Mouse (Mus musculus) ovary, postnatal 10 days (tissue): Measurements from ENCODE around the gene Spred2.

Experiments
- DNase-seq: peaks from one replicate; pipeline ENCODE4 v3.0.0; 2022; ENCODE audit warnings: low spot score

Gene Spred2

DNA sequence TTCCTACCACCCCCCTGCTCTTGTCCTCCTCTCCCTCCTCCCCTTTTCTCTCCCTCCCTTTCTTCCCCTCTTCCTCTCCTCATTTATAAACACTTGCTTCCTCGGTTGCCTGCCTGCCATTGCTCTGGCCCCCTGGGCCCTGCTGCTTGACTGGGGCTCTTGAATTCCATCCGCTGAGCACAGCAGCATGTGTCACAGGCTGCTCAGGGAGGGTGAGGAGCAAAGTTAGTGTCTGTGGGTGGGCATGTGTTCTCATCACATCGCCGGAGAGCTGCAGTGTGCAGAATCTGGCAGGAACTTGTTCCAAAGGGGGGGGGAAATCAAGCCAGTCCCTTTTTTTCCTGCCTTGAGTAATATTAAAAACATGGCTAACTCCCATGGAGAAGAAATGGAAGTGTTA lies 59.1 kb downstream of the Spred2 start:
- no peak for DNase-seq

DNA sequence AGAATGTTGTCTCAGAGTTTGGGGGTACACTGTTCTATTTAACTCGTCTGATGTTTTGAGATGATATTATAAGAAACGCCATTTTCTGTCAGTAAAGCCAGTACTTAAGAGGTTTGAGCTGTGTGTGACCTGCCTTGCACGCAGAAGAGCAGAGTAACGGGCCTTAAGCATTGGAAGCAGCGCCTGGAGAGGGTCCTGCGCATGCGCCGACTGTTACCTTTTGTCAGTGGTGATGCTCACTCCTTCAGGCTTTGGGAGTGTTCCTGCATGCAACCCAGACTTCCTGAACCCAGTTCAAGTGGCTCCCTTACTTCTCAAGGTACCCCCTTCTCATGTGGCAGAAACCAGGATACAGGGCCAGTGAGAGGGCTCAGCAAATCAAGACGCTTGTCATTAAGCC lies 59.9 kb downstream of the Spred2 start:
- DNase-seq = no peak

DNA sequence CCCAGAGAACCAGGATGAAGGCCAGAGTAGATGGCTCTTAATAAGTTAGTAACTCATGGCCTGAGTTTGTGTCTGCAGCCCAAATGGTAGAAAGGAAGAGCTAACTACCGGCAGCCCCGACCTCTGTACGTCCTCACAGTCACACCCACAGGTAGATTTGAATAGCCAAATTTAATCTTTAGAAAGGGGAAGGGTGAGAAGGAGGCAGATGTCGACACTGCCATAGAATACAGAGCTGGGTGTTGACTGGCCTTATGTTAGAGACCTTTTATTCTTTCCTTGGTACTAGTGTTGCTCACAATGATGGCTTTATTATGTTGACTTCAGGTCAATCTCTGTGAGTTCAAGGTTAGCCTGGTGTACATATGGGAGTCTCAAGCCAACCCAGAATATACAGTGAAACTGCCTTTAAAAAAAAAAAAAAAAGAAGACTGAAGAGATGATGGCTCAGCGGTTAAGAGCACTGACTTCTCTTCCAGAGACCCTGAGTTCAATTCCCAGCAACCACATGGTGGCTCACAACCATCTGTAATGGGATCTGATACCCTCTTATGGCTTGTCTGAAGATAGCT lies 61.2 kb downstream of the Spred2 start:
- DNase-seq = no peak

DNA sequence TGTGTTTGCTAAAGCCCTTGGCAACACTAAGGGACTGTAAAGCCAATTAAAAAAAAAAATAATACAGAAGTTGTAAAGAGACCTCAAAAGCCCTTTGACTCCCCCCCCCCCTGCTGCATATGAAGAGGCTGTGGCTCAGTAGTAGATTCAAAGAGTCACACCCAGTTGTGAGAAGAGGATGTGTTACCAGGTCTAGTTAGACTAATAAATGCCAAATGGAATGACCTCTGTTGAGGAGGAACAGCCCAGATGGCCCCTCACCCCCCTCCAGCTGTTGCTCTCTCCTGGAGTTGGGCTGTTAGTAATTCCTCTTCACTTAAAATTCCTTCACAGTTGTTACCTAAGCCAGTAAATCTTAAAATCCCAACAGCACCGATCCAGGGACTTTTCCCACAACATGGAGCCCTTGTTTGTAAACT lies 62.3 kb downstream of the Spred2 start:
- DNase-seq = no peak

DNA sequence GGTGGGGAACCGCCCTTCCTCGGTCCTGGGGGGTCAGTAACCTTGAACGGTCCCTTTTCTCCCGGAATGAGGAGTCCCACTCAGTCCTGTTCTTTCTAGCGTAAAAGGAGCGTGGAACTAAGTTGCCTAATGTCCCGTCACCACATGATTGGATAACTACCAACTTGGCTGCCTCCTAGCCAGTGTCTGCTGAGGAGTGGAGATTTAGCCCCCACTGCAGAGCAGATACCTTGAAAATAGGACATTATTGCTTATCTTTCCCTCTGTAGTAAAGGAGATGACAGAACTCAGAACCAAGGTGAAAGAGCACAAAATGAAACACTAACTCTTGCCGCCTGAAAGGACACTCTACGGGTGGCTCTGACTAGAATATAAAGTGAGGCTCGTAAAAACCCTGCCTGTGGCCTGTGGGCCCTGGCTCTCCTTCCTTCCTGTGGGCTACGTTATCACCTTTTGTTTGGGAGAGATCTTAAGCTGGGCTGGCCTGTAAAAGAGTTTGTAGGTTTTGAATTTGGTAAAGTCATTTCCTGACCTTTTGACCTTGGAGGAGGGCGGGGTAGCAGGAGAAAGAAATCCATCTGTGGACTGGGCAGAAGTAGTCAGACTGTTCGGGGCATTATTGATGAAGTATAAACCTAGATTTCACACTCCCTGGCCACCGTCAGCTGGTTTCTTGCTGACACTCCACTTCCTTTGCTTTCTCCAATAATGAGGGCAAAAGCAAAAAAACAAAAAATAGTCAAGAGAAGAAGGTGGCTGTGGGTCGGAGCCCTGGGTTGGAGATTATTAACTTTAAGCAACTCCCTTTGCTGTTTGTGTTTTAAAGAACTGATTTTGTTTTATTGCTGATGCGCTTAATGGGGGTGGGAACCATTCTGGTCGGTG lies 62.9 kb downstream of the Spred2 start:
- DNase-seq = no peak

DNA sequence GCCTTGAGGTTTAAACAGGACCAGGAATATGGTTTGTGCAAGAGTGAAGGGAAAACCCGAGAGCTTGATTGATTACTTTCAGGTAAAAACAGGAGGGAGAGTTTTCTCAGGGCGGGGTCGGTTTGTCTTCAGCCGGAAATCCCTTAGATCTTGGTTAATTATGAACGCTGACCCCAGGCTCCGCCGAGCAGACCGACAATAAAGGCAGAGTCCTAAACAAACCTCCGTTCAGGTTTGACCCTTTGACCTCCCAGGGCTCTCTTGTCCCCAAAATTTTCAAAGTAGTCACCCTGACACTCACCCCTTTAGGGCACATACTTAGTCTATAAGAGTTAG lies 63.5 kb downstream of the Spred2 start:
- no peak for DNase-seq

DNA sequence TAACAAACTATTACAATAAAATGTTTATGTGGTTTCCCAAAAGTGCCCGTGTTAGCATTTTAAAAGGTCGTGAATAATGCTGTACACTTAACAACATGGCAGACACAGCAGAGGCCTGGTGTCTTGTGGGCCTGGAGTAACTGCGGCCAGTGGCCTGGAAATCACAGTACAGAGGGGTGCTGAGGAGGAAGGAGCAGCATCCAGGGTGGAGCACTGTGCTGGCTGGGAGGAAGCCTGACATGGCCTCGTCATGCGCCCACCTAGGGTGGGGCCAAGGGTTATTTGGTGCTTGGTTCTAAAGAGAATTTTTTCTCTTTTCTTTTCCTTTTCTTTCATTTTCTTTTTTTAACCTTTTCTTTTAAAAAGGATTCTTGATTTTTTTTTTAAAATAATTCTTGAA lies 64.0 kb downstream of the Spred2 start:
- DNase-seq = no peak

DNA sequence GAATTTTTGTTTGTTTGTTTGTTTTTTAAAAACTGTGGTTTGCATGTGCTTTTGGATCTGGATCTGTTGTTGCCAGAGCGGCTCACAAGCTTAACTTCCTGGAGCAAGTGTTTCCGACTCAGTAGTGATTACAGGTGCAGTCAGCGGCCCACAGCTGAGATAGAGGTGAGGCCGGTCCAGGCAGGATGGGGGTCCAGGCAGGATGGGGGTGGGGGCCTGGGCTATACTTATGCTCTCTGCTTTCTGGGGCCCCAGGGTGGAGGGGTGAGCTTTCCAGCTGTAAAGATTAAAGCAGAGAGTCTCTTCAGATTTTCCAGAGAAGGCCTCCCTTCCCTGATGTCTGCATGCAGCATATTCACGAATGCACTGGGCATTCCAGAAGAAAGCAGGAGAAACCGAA lies 64.5 kb downstream of the Spred2 start:
- DNase-seq = no peak

DNA sequence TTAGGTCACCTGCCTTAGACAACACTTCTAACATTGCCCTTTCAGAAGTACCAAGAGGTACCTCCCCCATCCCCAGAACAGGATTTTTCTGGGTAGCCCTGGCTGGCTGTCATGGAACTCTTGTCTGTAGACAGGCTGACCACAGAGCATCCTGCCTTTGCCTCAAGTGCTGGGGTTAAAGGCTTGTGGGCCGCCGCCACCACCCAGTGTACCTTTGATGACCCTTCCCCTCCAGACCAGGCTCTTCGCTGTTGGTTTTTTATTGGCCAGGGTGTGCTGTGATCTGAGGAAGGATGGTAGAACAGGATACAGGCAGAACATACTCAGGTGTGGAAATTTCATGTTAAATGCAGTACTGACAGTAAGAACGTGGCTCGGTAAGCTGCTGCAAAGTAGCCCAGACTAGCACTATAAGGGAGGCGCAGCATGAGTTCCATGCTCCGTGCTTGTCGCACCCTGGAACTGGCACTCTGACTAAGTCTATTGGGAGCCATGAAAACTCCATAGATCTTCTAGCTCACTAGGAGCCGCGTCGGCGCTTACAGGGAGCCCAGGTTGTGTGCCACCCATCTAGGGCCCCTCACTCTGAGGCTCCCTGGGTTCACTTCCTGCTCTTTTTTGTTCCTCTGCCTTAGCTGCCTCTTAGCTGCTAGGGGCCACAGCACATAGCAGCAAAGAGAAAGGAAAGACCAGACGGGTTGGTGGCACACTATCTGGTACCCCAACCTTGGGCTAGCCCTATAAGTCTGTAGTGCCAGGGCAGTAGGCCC lies 65.2 kb downstream of the Spred2 start:
- no peak for DNase-seq

DNA sequence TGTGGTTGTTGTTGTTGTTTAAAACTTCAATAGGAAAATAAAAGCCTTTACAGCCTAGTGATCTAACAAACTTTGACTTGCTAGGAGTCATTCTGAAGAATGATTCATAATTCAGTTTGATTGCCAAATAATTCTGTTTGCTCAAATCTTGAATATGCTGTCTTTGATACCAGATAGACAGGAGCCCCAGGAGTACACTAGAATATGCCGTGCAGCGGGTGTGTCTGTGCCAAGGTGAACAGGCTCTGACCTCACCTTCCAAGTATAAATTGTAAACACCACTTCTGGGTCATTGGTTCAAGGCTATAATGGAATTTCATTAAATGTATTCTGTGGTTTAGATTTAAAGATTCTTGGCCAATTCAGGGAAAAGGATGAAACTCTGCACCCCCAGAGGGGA lies 66.6 kb downstream of the Spred2 start:
- no peak for DNase-seq

DNA sequence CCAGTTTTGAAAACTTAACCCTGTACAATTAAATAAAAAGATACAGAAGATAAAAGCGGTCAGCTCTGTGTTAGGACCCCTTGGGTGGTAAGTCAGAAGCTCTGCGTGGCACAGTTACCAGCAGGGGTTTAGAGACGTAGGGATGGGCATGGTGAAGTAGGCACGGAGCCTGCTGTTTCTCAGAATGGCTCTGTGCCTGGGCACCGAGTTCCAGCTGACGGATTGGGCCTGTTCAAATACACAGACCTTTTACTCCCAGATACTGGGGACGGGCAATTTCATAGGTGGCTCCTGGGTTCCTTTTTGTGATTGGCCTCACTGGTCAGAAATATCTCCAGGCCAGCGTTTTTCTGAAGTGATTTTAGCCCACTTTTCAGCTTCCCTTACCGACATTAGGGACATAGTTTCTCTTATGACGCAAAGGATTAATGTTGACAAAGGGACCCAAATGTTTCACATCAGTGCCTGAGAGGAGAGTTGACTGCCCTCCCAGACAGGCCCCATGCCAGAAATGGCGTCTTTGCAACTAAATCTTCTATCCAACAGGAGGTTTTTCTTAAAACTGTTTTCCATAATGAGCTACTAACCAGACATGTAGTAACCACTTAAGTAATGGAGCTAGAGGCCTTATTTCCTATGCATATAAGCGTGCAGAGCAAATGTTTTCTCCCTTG lies 67.3 kb downstream of the Spred2 start:
- DNase-seq = no peak

DNA sequence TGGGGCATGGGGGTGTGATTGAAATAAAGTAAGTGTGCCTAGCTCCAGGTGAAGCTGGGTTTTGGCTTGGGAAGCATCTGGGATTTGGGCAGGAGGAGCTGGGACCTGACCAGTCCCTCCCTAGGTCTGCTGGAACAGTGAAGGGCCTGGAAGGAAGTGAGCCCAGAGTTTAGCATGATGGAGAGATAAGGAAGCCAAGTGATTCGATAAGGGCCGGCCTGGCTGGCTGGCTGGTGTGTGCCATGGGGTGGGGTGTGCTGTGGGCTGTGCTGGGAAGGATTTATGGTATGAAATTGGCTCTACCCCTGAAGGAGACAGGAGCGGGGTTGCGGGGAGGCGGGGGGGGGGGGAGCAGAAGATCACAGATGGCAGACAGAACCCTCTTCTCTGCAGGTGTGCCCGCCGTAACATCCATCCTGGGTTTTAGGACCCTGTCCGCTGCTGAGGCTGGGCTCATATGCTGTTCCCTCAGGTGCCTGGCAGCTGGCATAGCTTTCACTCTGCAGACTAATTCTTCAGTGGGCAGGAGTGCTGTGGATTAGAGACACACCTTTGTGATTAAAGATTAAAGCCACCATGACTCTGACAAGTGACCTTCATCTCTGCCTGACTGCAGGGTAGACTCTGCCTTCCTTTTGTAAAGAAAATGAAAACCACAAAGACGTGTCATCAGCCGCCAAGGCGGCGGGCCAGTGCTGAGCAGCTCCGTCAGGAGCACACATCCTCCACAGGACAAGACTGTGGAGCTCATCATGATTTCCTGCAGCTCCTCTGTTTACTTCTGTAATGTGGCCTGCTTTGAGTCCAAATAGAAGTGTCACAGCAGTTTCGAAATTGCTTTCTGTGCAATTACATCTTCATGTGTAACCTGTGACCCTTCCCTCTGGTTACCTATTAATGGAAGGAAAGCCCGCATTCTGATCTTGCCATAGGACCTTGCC lies 68.4 kb downstream of the Spred2 start:
- DNase-seq = no peak

DNA sequence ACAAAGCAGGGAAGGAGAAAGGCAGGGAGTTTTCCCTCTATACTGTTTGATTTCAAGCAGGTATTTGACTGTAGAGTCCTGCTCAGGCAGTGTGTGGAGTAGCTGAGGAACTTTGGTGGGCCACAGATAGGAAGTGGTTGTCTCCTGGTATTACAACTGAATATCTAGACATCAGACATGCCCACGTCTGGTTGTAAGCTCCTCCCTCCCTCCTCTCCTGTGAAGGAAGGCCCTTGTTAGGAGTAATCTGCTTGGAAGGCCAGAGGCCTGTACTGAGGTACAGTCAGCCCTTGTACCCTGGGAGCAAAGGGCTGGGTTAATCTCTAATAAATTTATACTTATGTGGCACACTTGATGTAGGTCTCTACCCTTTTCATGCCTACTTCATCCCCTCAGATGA lies 69.6 kb downstream of the Spred2 start:
- no peak for DNase-seq

DNA sequence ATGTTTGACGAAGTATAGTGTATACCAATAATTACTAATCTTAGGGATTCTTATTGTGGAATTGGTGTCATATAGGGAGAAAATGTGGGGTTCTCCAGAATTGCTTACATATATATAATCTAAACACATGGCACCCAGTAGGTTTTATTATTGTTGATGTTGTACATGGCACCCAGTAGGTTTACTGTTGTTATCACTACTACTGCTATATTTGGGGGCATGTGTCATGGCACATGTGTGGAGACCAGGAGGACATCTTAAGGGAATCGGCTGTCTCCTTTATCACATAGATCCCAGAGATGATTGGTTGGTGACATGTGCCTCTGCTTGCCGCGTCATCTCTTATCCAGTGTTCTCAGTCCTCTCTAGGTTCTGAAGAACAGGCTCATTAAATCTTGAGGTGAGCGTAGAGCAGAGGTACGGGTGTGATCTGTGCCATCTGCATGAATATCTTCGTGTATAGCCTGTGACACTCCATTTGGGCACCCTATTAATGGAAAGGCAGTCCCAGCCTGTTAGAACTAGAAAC lies 70.2 kb downstream of the Spred2 start:
- no peak for DNase-seq

DNA sequence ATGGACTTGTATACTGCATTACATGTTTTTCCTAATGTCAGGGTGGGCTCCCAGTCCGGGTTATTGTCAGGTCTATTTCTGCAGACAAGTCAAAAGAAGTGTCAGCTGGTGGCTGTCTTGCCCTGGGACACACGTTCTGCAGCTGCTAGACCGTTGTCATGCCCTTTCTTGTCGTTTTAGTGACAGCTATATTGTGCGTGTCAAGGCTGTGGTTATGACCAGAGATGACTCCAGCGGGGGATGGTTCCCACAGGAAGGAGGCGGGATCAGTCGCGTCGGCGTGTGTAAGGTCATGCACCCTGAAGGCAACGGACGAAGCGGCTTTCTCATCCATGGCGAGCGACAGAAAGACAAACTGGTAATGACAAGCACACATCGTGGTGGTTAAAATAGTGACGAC lies 73.8 kb downstream of the Spred2 start:
- DNase-seq = no peak

DNA sequence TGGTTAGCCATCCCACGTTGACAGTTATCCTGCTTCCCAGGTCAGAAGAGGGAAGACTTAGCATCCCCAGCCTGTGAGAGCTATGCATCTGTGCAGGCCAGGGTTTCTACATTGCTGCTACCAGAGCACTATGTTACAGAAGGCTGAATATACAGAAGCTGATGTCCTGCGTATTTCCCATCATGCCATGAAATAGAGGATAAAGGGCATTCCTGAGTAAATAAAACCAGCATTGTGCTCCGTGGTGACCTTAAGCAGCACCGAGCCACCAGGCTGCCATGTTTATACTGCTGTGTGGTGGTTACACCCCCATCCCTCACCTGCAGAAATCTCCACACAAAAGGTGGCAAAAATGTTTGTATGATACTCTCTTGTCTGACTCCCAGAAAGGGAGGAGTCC lies 78.7 kb downstream of the Spred2 start:
- DNase-seq = no peak

DNA sequence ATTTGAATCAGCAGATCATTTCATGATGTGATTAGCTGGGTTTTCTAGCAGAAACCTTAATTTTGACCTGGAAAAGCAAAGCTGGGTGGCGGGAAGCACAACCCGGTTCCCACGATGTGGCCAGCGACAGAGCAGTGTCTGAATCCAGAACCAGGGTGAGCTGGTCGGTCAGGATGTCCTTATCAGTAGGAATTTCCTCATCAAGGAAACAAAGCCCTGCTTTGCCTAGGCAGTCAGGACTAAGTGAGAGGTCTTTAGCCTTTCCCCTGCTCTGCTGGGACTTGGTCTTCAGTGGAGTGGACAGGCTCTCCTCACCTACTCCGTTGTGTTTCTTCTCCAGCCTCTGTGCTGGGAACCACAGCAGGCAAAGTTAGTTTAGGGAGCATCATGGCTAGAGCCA lies 83.5 kb downstream of the Spred2 start:
- DNase-seq = no peak

DNA sequence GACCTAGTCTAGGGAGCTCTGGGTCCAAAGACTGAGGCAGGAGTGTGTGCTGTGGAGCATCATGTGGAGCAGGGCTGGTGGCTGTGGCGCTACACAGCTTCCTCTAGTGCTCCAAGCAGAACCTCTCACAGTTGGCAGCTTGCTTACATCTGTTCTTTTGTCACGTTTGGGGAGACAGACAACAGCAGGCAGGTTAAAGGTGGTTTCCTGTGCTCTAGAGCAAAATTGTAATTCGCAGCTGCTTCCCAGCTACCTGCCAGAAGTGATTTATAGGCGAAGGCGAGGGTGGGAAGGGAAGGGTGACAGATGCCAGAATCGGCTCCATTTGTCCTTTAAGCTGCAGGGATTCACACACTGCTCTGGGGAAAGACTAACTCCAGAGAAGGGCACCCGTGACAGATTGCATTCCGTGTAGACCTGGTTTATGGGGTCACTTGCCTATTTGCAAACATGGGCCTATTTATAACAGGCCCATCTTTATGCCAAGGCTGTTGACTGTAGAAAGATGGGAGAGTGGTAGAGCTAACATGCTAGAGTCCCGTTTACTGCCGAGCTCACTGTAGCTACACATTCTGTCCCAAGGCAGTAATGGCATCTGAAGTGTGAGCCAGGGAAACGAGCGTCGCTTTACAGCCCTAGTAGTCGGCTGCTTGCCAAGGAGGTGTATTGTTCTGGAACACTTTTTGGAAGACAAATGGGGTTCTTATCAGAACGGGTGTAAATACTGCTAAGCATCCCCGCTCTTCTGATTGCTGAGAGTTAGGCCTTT lies 87.2 kb downstream of the Spred2 start:
- DNase-seq = no peak

DNA sequence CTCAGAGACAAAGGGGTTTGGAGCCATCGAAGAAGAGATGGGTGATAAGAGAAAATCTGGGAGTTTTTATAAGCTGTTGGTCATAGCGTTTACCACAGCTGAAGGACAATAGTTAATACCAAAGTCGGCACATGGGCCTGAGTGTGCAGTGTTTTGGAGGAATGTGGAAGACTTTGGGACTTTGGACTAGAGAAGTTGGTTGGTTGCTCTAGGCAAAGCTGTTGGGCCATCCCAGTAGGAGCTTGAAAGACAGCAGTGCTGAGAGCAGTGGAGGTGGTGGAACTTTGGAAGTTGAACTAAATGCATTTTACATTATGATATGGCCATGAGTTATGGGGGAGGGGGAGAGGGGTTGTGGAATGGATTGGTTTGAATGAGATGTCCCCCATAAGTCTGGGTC lies 89.2 kb downstream of the Spred2 start:
- DNase-seq = no peak

DNA sequence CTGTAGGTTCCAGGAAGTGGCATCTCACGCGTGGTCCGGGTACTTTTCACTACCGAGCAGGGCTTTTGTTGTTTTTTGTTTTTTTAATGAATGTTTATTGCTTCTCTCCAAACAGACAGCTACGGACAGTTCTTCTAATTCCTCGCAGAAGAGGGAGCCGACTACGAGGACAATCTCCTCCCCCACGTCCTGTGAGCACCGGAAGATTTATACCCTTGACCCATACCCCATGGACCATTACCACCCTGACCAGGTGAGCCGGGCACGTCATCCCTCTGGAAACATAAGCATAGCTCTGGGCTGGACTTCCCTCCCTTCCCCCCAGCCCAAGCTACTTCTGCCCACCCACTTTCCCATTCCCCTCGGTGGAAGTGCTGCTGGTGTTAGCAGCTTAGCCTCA lies 93.8 kb downstream of the Spred2 start:
- no peak for DNase-seq

DNA sequence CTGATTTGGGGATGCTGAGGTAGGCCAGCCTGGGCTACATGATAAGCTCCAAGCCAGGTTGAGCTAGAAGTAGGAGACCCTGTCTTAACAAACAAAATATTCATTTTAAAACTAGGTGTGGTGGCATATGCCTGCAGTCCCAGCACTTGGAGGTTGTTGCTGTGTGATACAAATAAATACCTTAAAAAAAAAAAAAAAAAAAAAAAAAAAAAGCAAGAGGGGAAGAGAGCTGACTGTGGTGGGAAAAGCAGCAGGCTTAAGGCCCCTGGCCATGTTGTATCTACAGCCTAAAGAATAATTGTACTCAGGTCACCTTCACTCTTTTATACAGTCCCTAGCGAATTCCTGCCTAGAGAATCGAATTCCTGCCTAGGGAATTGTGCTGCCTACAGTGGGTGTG lies 94.7 kb downstream of the Spred2 start:
- DNase-seq = no peak
